Mouse (Mus musculus) megakaryocyte, embryonic 14.5 days (primary cell): ENCODE results near the gene Gm5431.
"Not testable (repeated sequence)": the region's sequence is repeated elsewhere in the genome, so short reads cannot be mapped to it uniquely, and the experiment has no call there.

Experiments
- FLI1 ChIP-seq: IDR thresholded peaks from 2 replicates; pipeline ENCODE4 v1.6.1; 2012; ENCODE audit warnings: low read length, inconsistent platforms, mixed read lengths
- GATA1 ChIP-seq: IDR thresholded peaks from 3 replicates; pipeline ENCODE4 v1.6.1; 2012; ENCODE audit warnings: mixed read lengths, low read length, inconsistent platforms, borderline replicate concordance

- not testable (repeated sequence) for TF ChIP-seq GATA1, FLI1
These were observed 24.4 kb upstream of the Gm5431 start for GRCm38 (mm10) chr11:48926437-48926836.
